Mouse (Mus musculus) telencephalon, adult 2 months (tissue): Measurements from ENCODE around the gene Asic4.

Experiments
- DNase-seq: peaks from one replicate; pipeline ENCODE4 v3.0.0-alpha.2; 2011; ENCODE audit warnings: low read depth, low spot score

Gene Asic4

GRCm38 (mm10) chr1:75450314-75451005 is at the start of gene Asic4:
Asic4 (plus strand) TSS chr1:75450436.
- no peak for DNase-seq

- no peak for DNase-seq
These were observed 49.6 kb upstream of the Asic4 start for GRCm38 (mm10) chr1:75400493-75401115.

DNA sequence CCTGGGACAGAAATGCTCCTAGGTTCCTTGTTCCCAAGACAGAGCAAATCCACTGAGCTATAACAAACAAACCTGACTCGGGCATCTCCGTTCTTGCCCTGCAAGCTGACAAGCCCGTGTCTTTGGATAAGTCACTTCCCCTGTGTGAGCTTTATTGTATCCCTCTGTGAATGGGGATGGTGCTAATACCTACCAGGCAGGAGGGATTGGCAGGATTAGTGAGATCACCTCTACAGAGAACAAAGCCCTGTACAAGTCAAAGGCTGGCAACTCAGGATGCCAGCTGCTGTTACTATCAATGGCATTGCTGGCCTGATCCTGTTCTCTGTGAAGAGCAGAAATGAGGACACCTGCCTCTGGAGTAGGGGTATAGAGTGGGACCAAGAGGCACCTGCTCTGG is 44.7 kb upstream of the Asic4 start:
- no peak for DNase-seq

DNA sequence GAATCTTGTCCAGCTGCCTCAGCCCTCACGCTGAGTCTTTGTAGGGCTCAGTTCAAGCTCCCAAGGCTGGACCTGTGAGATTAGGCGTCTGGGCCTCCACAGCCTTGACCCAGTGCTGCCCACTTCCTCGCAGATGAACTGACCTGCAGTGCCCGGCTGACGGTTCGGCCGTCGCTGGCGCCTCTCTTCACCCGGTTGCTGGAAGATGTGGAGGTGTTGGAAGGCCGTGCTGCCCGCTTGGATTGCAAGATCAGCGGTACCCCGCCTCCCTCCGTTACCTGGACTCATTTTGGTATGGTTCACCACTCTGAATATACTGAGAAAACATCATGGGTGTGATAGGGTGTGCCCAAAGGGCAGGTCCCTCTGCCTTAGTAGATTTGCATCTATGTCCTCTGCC is 44.1 kb upstream of the Asic4 start:
- no peak for DNase-seq

- DNase-seq: no peak
These were observed 43.2 kb upstream of the Asic4 start for GRCm38 (mm10) chr1:75407056-75407455.

GRCm38 (mm10) chr1:75408210-75408609 is 42.0 kb upstream of the Asic4 start:
- DNase-seq: no peak

- no peak for DNase-seq
These were observed 40.3 kb upstream of the Asic4 start for GRCm38 (mm10) chr1:75409950-75410349.

- DNase-seq: no peak
These were observed 38.0 kb upstream of the Asic4 start for GRCm38 (mm10) chr1:75412196-75412595.

- no peak for DNase-seq
These were observed 36.5 kb upstream of the Asic4 start for GRCm38 (mm10) chr1:75413749-75414148.

DNA sequence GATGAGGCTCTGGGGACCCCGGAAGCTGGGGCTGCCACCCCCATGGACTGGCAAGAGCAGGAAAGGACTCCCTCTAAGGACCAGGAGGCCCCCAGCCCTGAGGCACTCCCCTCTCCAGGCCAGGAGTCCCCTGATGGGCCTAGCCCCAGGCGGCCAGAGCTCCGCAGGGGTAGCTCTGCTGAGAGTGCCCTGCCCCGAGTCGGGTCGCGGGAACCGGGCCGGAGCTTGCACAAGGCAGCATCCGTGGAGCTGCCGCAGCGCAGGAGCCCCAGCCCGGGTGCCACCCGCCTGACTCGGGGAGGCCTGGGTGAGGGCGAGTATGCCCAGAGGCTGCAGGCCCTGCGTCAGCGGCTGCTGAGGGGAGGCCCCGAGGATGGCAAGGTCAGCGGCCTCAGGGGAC is 28.4 kb upstream of the Asic4 start:
- no peak for DNase-seq

- DNase-seq: no peak
These were observed 27.9 kb upstream of the Asic4 start for GRCm38 (mm10) chr1:75422216-75422822.

- no peak for DNase-seq
These were observed 27.3 kb upstream of the Asic4 start for GRCm38 (mm10) chr1:75422823-75423471.

DNA sequence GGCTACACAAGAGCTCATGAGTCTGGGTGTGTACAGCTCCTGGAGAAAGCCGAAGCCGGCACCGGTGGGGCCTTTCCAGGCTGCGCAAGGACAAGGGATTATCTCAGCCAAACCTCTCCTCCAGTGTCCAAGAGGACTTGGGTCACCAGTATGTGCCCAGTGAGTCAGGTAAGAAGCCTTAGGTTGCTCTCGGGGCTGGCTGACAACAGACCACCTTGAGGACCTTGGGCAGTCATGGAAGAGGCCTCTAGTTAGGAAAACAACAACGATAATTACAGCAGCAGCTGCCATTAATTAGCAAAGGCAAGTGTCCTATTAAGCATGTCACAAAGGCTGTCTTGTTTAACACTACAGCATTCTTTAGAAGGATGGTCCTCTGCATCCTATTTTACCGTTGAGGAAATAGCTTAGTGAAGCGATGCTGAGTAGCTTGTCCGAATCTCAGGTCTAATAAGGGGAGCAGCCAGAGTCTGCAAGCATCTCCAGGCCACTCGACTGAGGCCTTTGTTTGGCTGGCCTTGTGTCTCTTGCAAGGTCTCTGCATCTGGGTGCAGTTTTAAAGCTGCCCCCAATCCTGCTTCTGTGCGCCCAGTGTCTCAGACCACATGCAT is 26.4 kb upstream of the Asic4 start:
- no peak for DNase-seq

DNA sequence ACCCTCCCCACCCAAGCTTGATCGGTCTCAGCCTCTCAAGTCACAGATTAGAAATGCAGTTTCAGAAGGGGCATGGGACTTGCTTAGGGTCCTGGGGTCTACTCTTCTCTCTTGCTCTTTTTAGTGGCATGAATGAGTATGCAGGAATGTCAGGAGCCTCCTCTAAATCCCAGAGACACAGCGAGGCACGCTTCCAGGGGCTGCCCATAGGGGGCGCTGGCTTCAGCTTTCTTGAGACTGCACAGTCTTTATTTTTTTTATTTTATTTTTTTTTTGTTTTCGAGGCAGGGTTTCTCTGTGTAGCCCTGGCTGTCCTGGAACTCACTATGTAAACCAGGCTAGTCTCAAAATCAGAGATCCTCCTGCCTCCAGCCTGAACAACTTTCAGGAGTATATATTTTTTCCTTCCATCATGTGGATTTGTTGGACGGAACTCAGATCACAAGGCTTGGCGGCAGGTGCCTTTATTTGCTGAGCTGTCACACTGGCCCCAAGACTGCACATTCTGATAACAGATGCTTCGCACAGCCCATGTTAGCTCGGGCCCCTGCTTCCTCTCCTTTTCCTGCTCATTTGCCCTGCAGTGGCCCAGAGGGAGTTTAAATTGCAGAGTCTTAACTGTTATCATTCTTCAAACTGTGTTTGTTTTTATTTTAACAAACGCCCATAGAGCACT is 24.3 kb upstream of the Asic4 start:
- DNase-seq: no peak

- peak; percentile 87 for DNase-seq
These were observed 14.5 kb upstream of the Asic4 start, which contains the start of gene Gmppa for GRCm38 (mm10) chr1:75435475-75436328. Gmppa (plus strand) TSS chr1:75435930.

- DNase-seq: no peak
These were observed 11.5 kb upstream of the Asic4 start for GRCm38 (mm10) chr1:75438782-75439181.

GRCm38 (mm10) chr1:75440661-75441060 is 9.6 kb upstream of the Asic4 start:
- no peak for DNase-seq

GRCm38 (mm10) chr1:75441471-75441996 is 8.7 kb upstream of the Asic4 start:
- DNase-seq: no peak

GRCm38 (mm10) chr1:75442171-75442570 is 8.1 kb upstream of the Asic4 start:
- no peak for DNase-seq

DNA sequence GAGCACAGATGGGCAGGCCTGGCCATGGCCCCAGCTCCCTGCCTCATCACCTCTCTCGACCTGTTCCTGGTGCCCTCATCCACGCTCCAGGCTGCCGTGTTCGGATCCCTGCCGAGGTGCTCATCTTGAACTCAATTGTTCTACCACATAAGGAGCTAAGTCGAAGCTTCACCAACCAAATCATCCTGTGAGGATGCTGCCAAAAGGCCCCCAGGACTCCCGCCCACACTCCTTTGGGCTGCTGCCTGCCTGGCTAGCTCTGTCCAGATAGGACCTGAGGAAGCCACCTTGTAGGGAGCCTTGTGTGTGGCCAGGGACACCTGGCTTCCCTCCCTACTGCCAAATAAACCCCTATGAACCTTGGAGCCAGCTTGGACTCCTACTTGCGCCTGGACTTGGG is 7.4 kb upstream of the Asic4 start:
- no peak for DNase-seq
